Mouse (Mus musculus) kidney, embryonic 14.5 days (tissue): ENCODE measurements around the gene Cox19. TPM values are rescaled to one million over a fixed set of nuclear protein-coding genes. Genes with fewer than 3 reads are reported as not detected.

Experiments used
- ATAC-seq: fragments of 200-750 bp; cut with Nextera tagmentation; 2 replicates; pipeline ENCODE4 v1.8.0; 2017; ENCODE audit warnings: moderate number of reproducible peaks, mild to moderate bottlenecking, moderate TSS enrichment, moderate library complexity; ENCODE audit not compliant: low FRiP score, low TSS enrichment
- H3K27ac ChIP-seq: fragments of 300-500 bp; sonication (generic); 2 replicates; pipeline ENCODE4 v1.5.1; 2014; ENCODE audit warnings: low read depth, mild to moderate bottlenecking, low read length, moderate library complexity, mixed read lengths
- H3K27me3 ChIP-seq: fragments of 300-500 bp; sonication (generic); 2 replicates; pipeline ENCODE4 v1.6.1; 2014; ENCODE audit warnings: mild to moderate bottlenecking, low read length; ENCODE audit not compliant: control insufficient read depth, insufficient read depth
- H3K36me3 ChIP-seq: fragments of 300-500 bp; sonication (generic); 2 replicates; pipeline ENCODE4 v1.6.1; 2014; ENCODE audit warnings: low read length, mixed read lengths; ENCODE audit not compliant: control insufficient read depth, insufficient read depth
- H3K4me1 ChIP-seq: fragments of 300-500 bp; sonication (generic); 2 replicates; pipeline ENCODE4 v1.6.1; 2014; ENCODE audit warnings: low read length, mixed read lengths; ENCODE audit not compliant: control insufficient read depth, insufficient read depth
- H3K4me2 ChIP-seq: fragments of 300-500 bp; sonication (generic); replicated peaks from 2 replicates; pipeline ENCODE4 v1.6.1; 2014; ENCODE audit warnings: low read depth, mild to moderate bottlenecking, low read length
- H3K4me3 ChIP-seq: fragments of 300-500 bp; sonication (generic); 2 replicates; pipeline ENCODE4 v1.5.1; 2014; ENCODE audit warnings: mild to moderate bottlenecking, low read length
- H3K9ac ChIP-seq: fragments of 300-500 bp; sonication (generic); 2 replicates; pipeline ENCODE4 v1.6.1; 2014; ENCODE audit warnings: low read depth, mild to moderate bottlenecking, low read length, moderate library complexity
- H3K9me3 ChIP-seq: fragments of 300-500 bp; sonication (generic); 2 replicates; pipeline ENCODE4 v1.6.1; 2016; ENCODE audit warnings: low read length; ENCODE audit not compliant: control insufficient read depth
- WGBS: fragments of 180-500 bp; shearing (Covaris S2); extraction: QIAGEN DNeasy Blood & Tissue Kit; methylation state at CpG from one replicate; pipeline ENCODE4 v1.1.7; 2014; 5-methylcytosine and 5-hydroxymethylcytosine counted together
- polyA plus RNA-seq: library from polyadenylated mRNA; unstranded; fragments of >200 nt; fragmentation: Nextera tagmentation; extraction: Ambion mirVana; gene quantifications from 2 replicates; pipeline ENCODE4 v1.2.1, GENCODE M21; 2014

Cox19 gene
- polyA plus RNA-seq, 1 experiment from 2014 or later: 105 TPM

DNA sequence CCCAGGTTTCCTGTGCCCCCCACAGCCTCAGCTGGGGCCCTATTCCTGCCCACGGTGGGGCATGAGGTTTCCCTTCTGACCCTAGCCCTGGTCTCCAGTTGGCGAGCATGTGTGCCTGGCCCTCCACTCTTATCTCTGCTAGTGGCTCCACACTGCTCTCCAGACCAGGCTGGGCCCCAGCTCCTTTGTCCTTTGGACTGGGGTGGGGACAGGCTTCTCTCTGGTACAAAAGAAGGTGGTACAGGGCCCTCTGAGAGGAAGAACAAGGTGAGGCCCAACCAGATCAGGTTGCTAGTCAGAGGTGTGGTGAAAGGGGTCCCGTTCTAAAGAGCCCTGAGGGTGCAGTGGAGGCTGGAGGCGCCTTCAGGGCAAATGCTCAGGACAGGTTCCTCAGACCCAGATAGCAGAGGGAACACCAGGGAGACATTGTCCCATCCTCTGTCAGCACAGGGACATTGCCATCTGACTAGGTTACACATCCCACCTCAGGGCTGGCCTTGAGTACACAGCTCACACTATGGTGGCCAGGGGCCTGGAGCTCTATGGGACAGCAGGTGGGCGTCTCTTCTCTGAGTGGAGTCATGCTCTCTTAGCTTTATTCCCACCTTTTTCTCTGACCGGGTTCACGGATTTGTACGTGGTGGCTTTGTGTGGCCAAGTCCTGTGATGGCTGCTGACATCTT is 18.5 kb downstream of the Cox19 start:
- no peak overlapping the region for H3K4me2 ChIP-seq
- H3K9ac ChIP-seq: no peak overlapping the region
- 79% methylated on average over 8 of the region's 8 CpGs for WGBS
- H3K4me3 ChIP-seq: no peak overlapping the region
- H3K27me3 ChIP-seq: no peaks in the 10 kb centered on the region
- H3K27ac ChIP-seq: no peak overlapping the region
- no peak for ATAC-seq
- H3K36me3 ChIP-seq: peaks cover 15% of the 10 kb centered on the region
- no peaks in the 10 kb centered on the region for H3K4me1 ChIP-seq
- H3K9me3 ChIP-seq: no peaks in the 10 kb centered on the region

GRCm38 (mm10) chr5:139331742-139332141 is 19.5 kb downstream of the Cox19 start:
- H3K9me3 ChIP-seq: no peaks in the 10 kb centered on the region
- no peak overlapping the region for H3K4me2 ChIP-seq
- peak; percentile 26; the same call in 1 of the 2 replicates for ATAC-seq
- no peak overlapping the region for H3K4me3 ChIP-seq
- WGBS: 21% methylated on average over 8 of the region's 8 CpGs
- H3K4me1 ChIP-seq: no peaks in the 10 kb centered on the region
- no peak overlapping the region for H3K9ac ChIP-seq
- no peaks in the 10 kb centered on the region for H3K27me3 ChIP-seq
- H3K36me3 ChIP-seq: peaks cover 8% of the 10 kb centered on the region
- no peak overlapping the region for H3K27ac ChIP-seq

GRCm38 (mm10) chr5:139330766-139331165 is 20.5 kb downstream of the Cox19 start:
- no peak overlapping the region for H3K27ac ChIP-seq
- no peaks in the 10 kb centered on the region for H3K36me3 ChIP-seq
- no peak overlapping the region for H3K4me2 ChIP-seq
- H3K4me1 ChIP-seq: no peaks in the 10 kb centered on the region
- H3K9me3 ChIP-seq: no peaks in the 10 kb centered on the region
- peaks cover 8% of the 10 kb centered on the region; the same call in 1 of the 2 replicates for H3K27me3 ChIP-seq
- no peak for ATAC-seq
- 67% methylated on average over 7 of the region's 7 CpGs for WGBS
- H3K9ac ChIP-seq: no peak overlapping the region
- H3K4me3 ChIP-seq: no peak overlapping the region

- Histone ChIP-seq H3K27ac (no peak overlapping the region), H3K4me3 (no peak overlapping the region), H3K4me2 (no peak overlapping the region), H3K9ac (no peak overlapping the region), H3K27me3 (peaks cover 30% of the 10 kb centered on the region), H3K9me3 (no peaks in the 10 kb centered on the region), H3K36me3 (no peaks in the 10 kb centered on the region), H3K4me1 (peaks cover 8% of the 10 kb centered on the region; the same call in 1 of the 2 replicates)
- no peak for ATAC-seq
- 78% methylated on average over 7 of the region's 7 CpGs for WGBS
Observed at GRCm38 (mm10) chr5:139327634-139328020, 23.6 kb downstream of the Cox19 start.

- Histone ChIP-seq H3K4me1 (peaks cover 8% of the 10 kb centered on the region; the same call in 1 of the 2 replicates), H3K36me3 (no peaks in the 10 kb centered on the region), H3K27ac (no peak overlapping the region), H3K4me3 (no peak overlapping the region), H3K9ac (no peak overlapping the region), H3K27me3 (peaks cover 32% of the 10 kb centered on the region), H3K4me2 (no peak overlapping the region), H3K9me3 (no peaks in the 10 kb centered on the region)
- ATAC-seq: no peak
- 75% methylated on average over 7 of the region's 7 CpGs for WGBS
Observed at GRCm38 (mm10) chr5:139326986-139327633, 24.1 kb downstream of the Cox19 start.

GRCm38 (mm10) chr5:139326111-139326696 is 25.0 kb downstream of the Cox19 start:
- no peak for ATAC-seq
- Histone ChIP-seq H3K27me3 (peaks cover 32% of the 10 kb centered on the region), H3K27ac (no peak overlapping the region), H3K36me3 (no peaks in the 10 kb centered on the region), H3K4me1 (peaks cover 8% of the 10 kb centered on the region; the same call in 1 of the 2 replicates), H3K4me3 (no peak overlapping the region; the same call in 1 of the 2 replicates), H3K9ac (no peak overlapping the region), H3K4me2 (no peak overlapping the region), H3K9me3 (no peaks in the 10 kb centered on the region)
- 68% methylated on average over 13 of the region's 13 CpGs for WGBS

DNA sequence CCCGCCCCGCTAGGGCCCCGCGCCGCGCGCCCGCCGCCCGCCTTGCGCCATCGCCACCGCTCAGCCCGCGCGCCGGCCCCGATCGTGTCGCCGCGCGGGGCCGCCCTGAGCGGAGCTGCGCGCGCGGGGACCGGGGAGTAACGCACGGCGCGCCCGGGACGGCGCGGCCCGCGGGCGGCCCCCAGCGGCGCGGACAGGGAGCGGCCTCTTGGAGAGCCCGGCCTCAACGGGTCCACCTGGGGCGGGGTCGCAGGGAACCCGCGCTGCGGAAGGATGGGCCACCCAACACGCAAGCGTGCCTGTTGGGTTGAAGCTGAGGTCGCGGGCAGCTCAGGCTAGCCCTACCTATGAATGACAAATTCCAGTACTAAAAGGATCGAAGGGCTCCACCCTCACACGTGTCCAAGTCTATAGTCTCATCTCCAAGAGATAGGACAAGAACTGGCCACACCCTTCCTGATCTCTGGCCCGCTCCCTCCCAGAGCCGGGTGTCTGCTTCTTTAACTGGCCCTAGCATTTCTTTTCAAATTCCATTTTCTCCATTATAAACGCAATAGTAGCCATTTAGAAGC is 25.7 kb downstream of the Cox19 start, which contains the start of gene Adap1:
Gene Adap1, minus strand, starts transcription at position 228 of the 572 bp plus-strand sequence.
- H3K27me3 ChIP-seq: peaks cover 32% of the 10 kb centered on the region
- H3K9me3 ChIP-seq: no peaks in the 10 kb centered on the region
- 3% methylated on average over 49 of the region's 61 CpGs for WGBS
- H3K9ac ChIP-seq: peak within 1 kb of the TSS; percentile 69
- ATAC-seq: peak; percentile 83
- H3K4me3 ChIP-seq: peak within 1 kb of the TSS; percentile 59
- no peaks in the 10 kb centered on the region for H3K36me3 ChIP-seq
- H3K27ac ChIP-seq: no peak within 1 kb of the TSS
- peak within 1 kb of the TSS; percentile 98 for H3K4me2 ChIP-seq
- peaks cover 8% of the 10 kb centered on the region; the same call in 1 of the 2 replicates for H3K4me1 ChIP-seq

GRCm38 (mm10) chr5:139324691-139325394 is 26.4 kb downstream of the Cox19 start:
- Histone ChIP-seq H3K9ac (peak overlapping the region; percentile 69), H3K4me1 (peaks cover 8% of the 10 kb centered on the region; the same call in 1 of the 2 replicates), H3K36me3 (no peaks in the 10 kb centered on the region), H3K27me3 (peaks cover 32% of the 10 kb centered on the region), H3K4me3 (peak overlapping the region; percentile 59), H3K27ac (no peak overlapping the region), H3K9me3 (no peaks in the 10 kb centered on the region), H3K4me2 (peak overlapping the region; percentile 98)
- 2% methylated on average over 42 of the region's 62 CpGs for WGBS
- peak; percentile 41; the same call in 1 of the 2 replicates for ATAC-seq
